Mouse (Mus musculus) mouse trophoblast stem cell (cell line): Measurements from ENCODE around the gene Gprasp1.
"Not testable (repeated sequence)": the region's sequence is repeated elsewhere in the genome, so short reads cannot be mapped to it uniquely, and the experiment has no call there.

ENCODE experiments used
- in situ Hi-C, 2 experiments: fragments of 300-500 bp; cut with MseI, MboI; formaldehyde crosslinking; loops; 2 replicates in 1 of 2; 3 replicates in 1 of 2; pipeline ENCODE4 v1.15.1; 2025

The Gprasp1 gene

DNA sequence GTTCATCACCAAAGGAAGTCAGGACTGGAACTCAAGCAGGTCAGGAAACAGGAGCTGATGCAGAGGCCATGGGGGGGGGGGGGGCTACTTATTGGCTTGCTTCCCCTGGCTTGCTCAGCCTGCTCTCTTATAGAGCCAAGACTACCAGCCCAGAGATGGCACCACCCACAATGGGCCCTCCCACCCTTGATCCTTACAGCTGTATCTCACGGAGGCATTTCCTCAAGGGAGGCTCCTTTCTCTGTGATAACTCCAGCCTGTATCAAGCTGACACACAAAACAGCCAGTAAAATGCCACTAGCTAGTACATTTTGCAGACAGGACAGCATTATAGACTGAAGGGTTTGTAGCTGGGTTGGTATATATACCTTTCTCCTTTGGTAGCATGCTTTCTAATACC, 93.4 kb downstream of the Gprasp1 start:
- in situ Hi-C loops = not testable (repeated sequence)

DNA sequence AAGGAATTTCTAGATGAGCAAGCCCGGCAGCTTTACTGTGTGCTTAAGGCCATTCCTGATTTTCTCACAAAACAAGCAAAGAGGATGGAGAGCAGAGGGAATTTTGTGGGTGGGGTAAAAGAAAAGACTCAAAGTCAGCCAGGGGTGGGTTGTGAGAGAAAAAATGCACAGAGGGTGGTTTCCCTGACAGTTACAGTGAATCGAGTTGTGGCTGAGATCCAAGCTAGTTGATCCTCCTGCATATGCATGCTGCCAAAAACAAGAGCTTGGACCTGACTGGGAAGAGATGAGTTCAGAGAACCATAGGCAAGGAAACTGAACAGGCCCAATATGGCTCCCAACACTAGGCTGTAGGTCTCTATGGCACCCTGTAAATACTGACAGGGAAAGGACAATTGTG, 95.4 kb downstream of the Gprasp1 start:
- in situ Hi-C loops = no loop called here

DNA sequence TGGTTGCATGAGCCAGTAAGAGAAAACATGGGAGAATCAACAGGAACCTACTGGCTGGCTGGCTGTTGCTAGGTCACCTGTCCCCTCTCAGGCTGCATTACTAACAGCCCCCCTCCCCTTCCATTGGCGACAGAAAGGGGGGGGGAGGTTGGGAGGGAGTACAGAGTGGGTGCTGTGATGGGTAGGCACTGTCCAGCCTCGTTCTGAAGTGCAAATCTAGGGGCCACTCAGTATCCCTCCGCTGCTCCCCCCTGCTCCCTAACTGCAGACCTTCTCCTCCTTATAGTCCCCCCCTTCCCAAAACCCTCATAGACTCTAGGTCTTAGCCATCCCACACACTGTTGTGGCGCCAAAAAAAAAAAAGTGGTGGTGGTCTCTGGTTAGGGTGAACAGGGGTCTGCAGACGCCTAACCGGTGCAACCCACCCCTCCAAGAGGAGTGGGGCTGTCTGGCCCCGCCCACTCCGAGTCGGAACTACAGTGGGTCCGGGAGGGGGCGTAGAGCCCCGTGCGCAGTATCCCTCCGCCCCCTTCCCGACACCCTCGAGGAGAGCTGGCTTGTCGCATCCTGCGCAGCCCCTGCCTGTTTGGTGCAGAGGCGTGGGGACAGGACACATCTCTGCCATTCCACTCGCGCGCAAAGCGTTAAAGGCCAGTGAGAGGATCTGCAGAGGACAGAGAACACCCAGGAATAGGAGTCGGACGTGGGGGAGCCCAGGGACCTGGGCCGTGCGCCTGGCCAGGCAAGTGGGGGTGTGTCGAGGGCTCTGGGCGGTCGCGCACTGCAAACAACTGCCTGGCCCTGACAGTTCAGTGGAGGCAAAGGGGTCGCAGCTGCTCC, 96.2 kb downstream of the Gprasp1 start, which contains the start of gene Gprasp2:
Gprasp2 (plus strand) TSS at position 514 of the 840 bp plus-strand sequence.
- in situ Hi-C loops = not testable (repeated sequence)

DNA sequence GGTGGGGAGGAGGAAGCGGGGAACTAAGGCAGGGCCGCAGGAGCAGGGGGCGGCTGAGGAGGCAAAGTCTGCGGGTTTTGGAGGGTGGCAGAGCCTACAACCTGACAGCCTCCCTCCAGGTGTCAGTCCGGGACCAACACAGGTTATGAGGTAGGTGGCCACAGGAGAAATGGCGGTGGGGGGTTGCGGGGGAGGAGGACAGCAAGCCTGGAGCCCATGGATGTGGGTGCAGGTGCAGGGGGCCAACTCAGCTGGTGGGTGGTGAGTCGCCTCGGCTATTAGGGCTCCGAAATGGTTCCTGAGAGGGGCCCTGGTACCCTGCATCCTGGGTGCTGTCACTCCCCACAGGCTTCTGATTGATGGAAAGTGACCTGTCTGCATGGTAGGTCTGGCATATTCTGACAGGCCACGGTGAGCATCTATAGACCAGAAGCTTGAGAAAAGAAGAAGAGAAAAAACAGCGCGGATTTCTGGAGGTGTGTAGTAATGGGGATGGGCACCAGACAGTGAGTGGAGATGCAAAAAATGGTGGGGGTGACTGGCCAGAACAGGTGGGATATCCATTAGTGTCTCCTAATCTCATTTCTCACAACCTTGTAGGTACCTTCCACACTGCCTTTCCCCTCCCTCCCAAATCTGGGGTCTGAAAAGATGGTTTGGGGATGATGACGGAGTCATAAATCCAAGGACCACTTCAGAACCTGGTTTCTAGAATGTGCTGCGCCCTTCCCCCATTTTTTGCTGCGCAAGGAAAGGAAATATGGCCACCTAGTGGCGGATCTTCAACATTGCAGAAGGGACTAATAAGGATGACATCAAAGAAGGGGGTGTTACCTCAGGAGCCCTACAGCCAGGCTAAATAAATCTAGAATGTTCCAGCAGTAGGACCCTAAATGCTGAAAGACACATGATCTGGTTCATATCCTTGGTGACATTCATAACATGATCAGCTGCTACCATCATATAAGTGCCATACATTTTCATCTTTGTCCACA, 97.2 kb downstream of the Gprasp1 start:
- in situ Hi-C loops = not testable (repeated sequence)
